Mouse (Mus musculus) embryonic facial prominence, embryonic 14.5 days (tissue): Measurements from ENCODE around the gene Syngap1. TPM values are rescaled to one million over a fixed set of nuclear protein-coding genes. Genes with fewer than 3 reads are reported as not detected.
"Not testable (repeated sequence)": the region's sequence is repeated elsewhere in the genome, so short reads cannot be mapped to it uniquely, and the experiment has no call there.

ENCODE experiments used
- ATAC-seq: fragments of 200-750 bp; cut with Nextera tagmentation; 2 replicates; pipeline ENCODE4 v1.8.0; 2017; ENCODE audit warnings: low read depth, moderate number of reproducible peaks, moderate TSS enrichment
- DNase-seq: peaks from one replicate; pipeline ENCODE4 v3.0.0-alpha.2; 2015; ENCODE audit warnings: low spot score
- H3K27ac ChIP-seq: fragments of 300-500 bp; sonication (generic); replicated peaks from 2 replicates; pipeline ENCODE4 v1.5.1; 2014; ENCODE audit warnings: low read depth, mild to moderate bottlenecking, low read length, moderate library complexity
- H3K27me3 ChIP-seq: fragments of 300-500 bp; sonication (generic); replicated peaks from 2 replicates; pipeline ENCODE4 v1.6.1; 2014; ENCODE audit warnings: low read length; ENCODE audit not compliant: control insufficient read depth, insufficient read depth
- H3K36me3 ChIP-seq: fragments of 300-500 bp; sonication (generic); 2 replicates; pipeline ENCODE4 v1.6.1; 2014; ENCODE audit warnings: low read length, mixed read lengths; ENCODE audit not compliant: control insufficient read depth, insufficient read depth
- H3K4me1 ChIP-seq: fragments of 300-500 bp; sonication (generic); 2 replicates; pipeline ENCODE4 v1.6.1; 2014; ENCODE audit warnings: antibody characterized with exemption, low read length; ENCODE audit not compliant: control insufficient read depth, insufficient read depth
- H3K4me2 ChIP-seq: fragments of 300-500 bp; sonication (generic); 2 replicates; pipeline ENCODE4 v1.6.1; 2014; ENCODE audit warnings: low read depth, mild to moderate bottlenecking, low read length, moderate library complexity, mixed read lengths
- H3K4me3 ChIP-seq: fragments of 300-500 bp; sonication (generic); 2 replicates; pipeline ENCODE4 v1.5.1; 2014; ENCODE audit warnings: low read depth, mild to moderate bottlenecking, low read length
- H3K9ac ChIP-seq: fragments of 300-500 bp; sonication (generic); 2 replicates; pipeline ENCODE4 v1.6.1; 2014; ENCODE audit warnings: low read depth, mild to moderate bottlenecking, low read length, moderate library complexity, mixed read lengths
- H3K9me3 ChIP-seq: fragments of 300-500 bp; sonication (generic); 2 replicates; pipeline ENCODE4 v1.6.1; 2016; ENCODE audit warnings: low read length; ENCODE audit not compliant: control insufficient read depth
- WGBS: fragments of 180-500 bp; shearing (Covaris S2); extraction: QIAGEN DNeasy Blood & Tissue Kit; methylation state at CpG from one replicate; pipeline ENCODE4 v1.1.7; 2014; 5-methylcytosine and 5-hydroxymethylcytosine counted together
- polyA plus RNA-seq: library from polyadenylated mRNA; unstranded; fragments of >200 nt; fragmentation: Nextera tagmentation; extraction: Ambion mirVana; gene quantifications from 2 replicates; pipeline ENCODE4 v1.2.1, GENCODE M21; 2014

Syngap1 gene
- polyA plus RNA-seq, 1 experiment from 2014 or later = 1.4 TPM

GRCm38 (mm10) chr17:26915248-26915647 is 25.8 kb upstream of the Syngap1 start:
- WGBS = 33% methylated on average over 1 of the region's 1 CpGs
- Histone ChIP-seq H3K4me1 (no peaks in the 10 kb centered on the region), H3K27ac (no peak overlapping the region)

GRCm38 (mm10) chr17:26916711-26917482 is 24.2 kb upstream of the Syngap1 start, which contains the start of gene Kifc5b:
Gene Kifc5b (plus strand): TSS chr17:26917091.
- H3K4me1 ChIP-seq = no peaks in the 10 kb centered on the region
- H3K4me3 ChIP-seq = peak within 1 kb of the TSS; percentile 53
- no peaks in the 10 kb centered on the region for H3K27me3 ChIP-seq
- no peak within 1 kb of the TSS for H3K27ac ChIP-seq
- ATAC-seq (peak; percentile 100), DNase-seq (peak; percentile 99)
- peaks cover 8% of the 10 kb centered on the region for H3K36me3 ChIP-seq
- no peaks in the 10 kb centered on the region for H3K9me3 ChIP-seq
- under 1% methylated on average over 34 of the region's 72 CpGs for WGBS
- peak within 1 kb of the TSS; percentile 63 for H3K4me2 ChIP-seq
- H3K9ac ChIP-seq = peak within 1 kb of the TSS; percentile 68

More at GRCm38 (mm10) chr17:26915248-26915647, 25.8 kb upstream of the Syngap1 start:
- ATAC-seq (no peak), DNase-seq (no peak)
- Histone ChIP-seq H3K9ac (no peak overlapping the region), H3K36me3 (no peaks in the 10 kb centered on the region), H3K4me3 (no peak overlapping the region), H3K4me2 (no peak overlapping the region), H3K27me3 (no peaks in the 10 kb centered on the region), H3K9me3 (no peaks in the 10 kb centered on the region)

DNA sequence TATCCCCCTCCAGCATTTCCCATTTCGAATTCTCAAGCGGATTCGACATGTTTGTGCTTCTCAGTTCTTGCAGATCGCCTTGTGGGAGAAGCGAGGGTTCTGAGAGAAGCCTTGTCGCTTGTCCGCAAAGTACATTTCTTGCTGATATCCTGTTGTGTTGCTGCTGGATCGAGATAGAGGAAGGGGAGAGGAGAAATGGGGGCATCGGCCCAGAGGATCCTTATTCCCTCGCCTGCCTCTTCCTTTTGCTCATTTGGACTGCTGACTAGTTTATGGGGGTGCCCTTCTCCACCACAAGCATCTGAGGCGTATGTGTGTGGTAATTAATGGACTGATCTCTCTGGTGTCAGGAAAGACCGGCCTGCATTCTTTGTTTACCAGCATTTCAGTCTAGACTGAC is 23.5 kb upstream of the Syngap1 start:
- H3K27me3 ChIP-seq, H3K4me1 ChIP-seq, DNase-seq, H3K27ac ChIP-seq, H3K9me3 ChIP-seq, ATAC-seq, H3K36me3 ChIP-seq: not testable (repeated sequence)
- 2% methylated on average over 10 of the region's 12 CpGs for WGBS
- H3K9ac ChIP-seq = peak overlapping the region; percentile 68
- peak overlapping the region; percentile 53 for H3K4me3 ChIP-seq
- H3K4me2 ChIP-seq = peak overlapping the region; percentile 63

- ATAC-seq = no peak
- Histone ChIP-seq H3K27ac (no peak overlapping the region), H3K9me3 (no peaks in the 10 kb centered on the region), H3K9ac (peak overlapping the region; percentile 30; the same call in 1 of the 2 replicates), H3K27me3 (no peaks in the 10 kb centered on the region), H3K4me1 (no peaks in the 10 kb centered on the region), H3K36me3 (peaks cover 8% of the 10 kb centered on the region), H3K4me3 (peak overlapping the region; percentile 53; the same call in 1 of the 2 replicates), H3K4me2 (peak overlapping the region; percentile 63)
- DNase-seq = no peak
- 74% methylated on average over 2 of the region's 2 CpGs for WGBS
Observed at GRCm38 (mm10) chr17:26918343-26918742, 22.7 kb upstream of the Syngap1 start.

GRCm38 (mm10) chr17:26919516-26919915 is 21.5 kb upstream of the Syngap1 start:
- ATAC-seq, H3K4me2 ChIP-seq, H3K9me3 ChIP-seq, DNase-seq, H3K27ac ChIP-seq, H3K4me1 ChIP-seq, H3K27me3 ChIP-seq, H3K4me3 ChIP-seq, H3K36me3 ChIP-seq, H3K9ac ChIP-seq: not testable (repeated sequence)
- 80% methylated on average over 2 of the region's 2 CpGs for WGBS

- peaks cover 19% of the 10 kb centered on the region for H3K36me3 ChIP-seq
- WGBS = 92% methylated on average over 5 of the region's 6 CpGs
Observed at GRCm38 (mm10) chr17:26922368-26922767, 18.7 kb upstream of the Syngap1 start.

DNA sequence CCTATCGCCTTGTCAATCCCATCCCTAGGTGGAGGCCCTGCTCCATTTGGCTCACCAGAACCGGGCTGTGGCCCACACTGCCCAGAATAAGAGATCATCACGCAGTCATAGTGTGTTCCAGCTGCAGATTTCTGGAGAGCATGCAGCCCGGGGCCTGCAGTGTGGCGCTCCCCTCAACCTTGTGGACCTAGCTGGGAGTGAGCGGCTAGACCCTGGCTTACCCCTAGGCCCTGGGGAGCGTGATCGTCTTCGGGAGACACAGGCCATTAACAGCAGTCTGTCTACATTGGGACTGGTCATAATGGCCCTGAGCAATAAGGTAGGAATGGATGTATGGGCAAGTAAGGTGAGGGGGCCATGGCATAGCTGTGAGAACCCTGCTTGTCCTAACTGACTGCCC is 15.6 kb upstream of the Syngap1 start:
- H3K4me2 ChIP-seq, ATAC-seq, H3K9ac ChIP-seq, H3K27ac ChIP-seq, H3K4me1 ChIP-seq, H3K4me3 ChIP-seq, H3K27me3 ChIP-seq, H3K9me3 ChIP-seq, DNase-seq: not testable (repeated sequence)
- 94% methylated on average over 9 of the region's 9 CpGs for WGBS
- H3K36me3 ChIP-seq = peaks cover 37% of the 10 kb centered on the region

More at GRCm38 (mm10) chr17:26922368-26922767, 18.7 kb upstream of the Syngap1 start:
- not testable (repeated sequence) for ATAC-seq, H3K9ac ChIP-seq, H3K27me3 ChIP-seq, H3K27ac ChIP-seq, H3K4me3 ChIP-seq, H3K4me1 ChIP-seq, DNase-seq, H3K9me3 ChIP-seq, H3K4me2 ChIP-seq

- not testable (repeated sequence) for H3K9me3 ChIP-seq, H3K27me3 ChIP-seq, H3K4me3 ChIP-seq, ATAC-seq, H3K27ac ChIP-seq, H3K4me2 ChIP-seq, H3K4me1 ChIP-seq, H3K9ac ChIP-seq
- H3K36me3 ChIP-seq = peaks cover 45% of the 10 kb centered on the region
- peak; percentile 58 for DNase-seq
- WGBS = 66% methylated on average over 7 of the region's 7 CpGs
Observed at GRCm38 (mm10) chr17:26931795-26932194, 9.3 kb upstream of the Syngap1 start.
